ENCODE assay signal across 8 mouse cellular contexts in genomic region chr17:89910349-89910748, GRCm38 (mm10). TPM values are rescaled to one million over a fixed set of nuclear protein-coding genes. Genes with fewer than 3 reads are reported as not detected.
DNase-seq lines count a peak whose midpoint lies in the region; ATAC-seq and TF ChIP-seq lines count a peak whose summit lies in the region.

Gm10184 (minus strand) TSS chr17:89910449.

- no peaks in the 10 kb centered on the region for H3K27me3 ChIP-seq in kidney, adult 2 months (replicated peaks; ENCODE audit: control insufficient read depth, insufficient read depth, low read length)
- no peaks in the 10 kb centered on the region for H3K27me3 ChIP-seq in heart, embryonic 10.5 days (ENCODE audit: insufficient read depth, poor library complexity, severe bottlenecking)
- H3K27me3 ChIP-seq in limb, embryonic 15.5 days: no peaks in the 10 kb centered on the region

- H3K9ac ChIP-seq in limb, embryonic 15.5 days: no peak within 1 kb of the TSS

- H3K4me3 ChIP-seq in kidney, adult 2 months (ENCODE audit: insufficient read depth, low read depth, low read length): no peak within 1 kb of the TSS
- no peak within 1 kb of the TSS for H3K4me3 ChIP-seq in heart, embryonic 10.5 days
- H3K4me3 ChIP-seq in limb, embryonic 15.5 days: no peak within 1 kb of the TSS

- TF ChIP-seq POLR2A in kidney, adult 2 months (IDR thresholded peaks at IDR 0.05; ENCODE audit: low read depth, low read length): no peak

- H3K4me2 ChIP-seq in limb, embryonic 15.5 days: no peak within 1 kb of the TSS

- H3K4me1 ChIP-seq in kidney, adult 2 months (ENCODE audit: control insufficient read depth, insufficient read depth, low read length): no peaks in the 10 kb centered on the region
- no peaks in the 10 kb centered on the region for H3K4me1 ChIP-seq in heart, embryonic 10.5 days
- H3K4me1 ChIP-seq in limb, embryonic 15.5 days: no peaks in the 10 kb centered on the region

- ATAC-seq in activated CD4-positive, CD25-positive, alpha-beta regulatory T cell, adult 4 months: no peak
- ATAC-seq in limb, embryonic 15.5 days (ENCODE audit: insufficient number of reproducible peaks, low FRiP score, low TSS enrichment, low read depth): no peak

- 87% methylated on average over 6 of the region's 6 CpGs for WGBS in kidney, adult 2 months
- WGBS in heart, embryonic 10.5 days: 84% methylated on average over 6 of the region's 6 CpGs
- WGBS in limb, embryonic 15.5 days: 94% methylated on average over 6 of the region's 6 CpGs

- no peak for DNase-seq in kidney, adult 2 months
- DNase-seq in kidney, postnatal 36 days: no peak
- no peak for DNase-seq in heart, embryonic 10.5 days (ENCODE audit: low spot score)
- DNase-seq in cerebellum, postnatal 36 days: no peak
- no peak for DNase-seq in cerebellum, postnatal 10 days
- DNase-seq in layer of hippocampus, adult 18-20 months (ENCODE audit: low spot score in 2 of 2): no peak

- H3K9me3 ChIP-seq in heart, embryonic 10.5 days: no peaks in the 10 kb centered on the region
- no peaks in the 10 kb centered on the region for H3K9me3 ChIP-seq in limb, embryonic 15.5 days

- H3K36me3 ChIP-seq in kidney, adult 2 months (ENCODE audit: control insufficient read depth, insufficient read depth, low read length): no peaks in the 10 kb centered on the region
- no peaks in the 10 kb centered on the region for H3K36me3 ChIP-seq in heart, embryonic 10.5 days
- H3K36me3 ChIP-seq in limb, embryonic 15.5 days: no peaks in the 10 kb centered on the region

- H3K27ac ChIP-seq in kidney, adult 2 months (ENCODE audit: insufficient read depth, low read depth, low read length): no peak within 1 kb of the TSS
- H3K27ac ChIP-seq in heart, embryonic 10.5 days: no peak within 1 kb of the TSS
- no peak within 1 kb of the TSS for H3K27ac ChIP-seq in limb, embryonic 15.5 days

- no peak for TF ChIP-seq CTCF in kidney, adult 2 months (conservative IDR thresholded peaks at IDR 0.05; ENCODE audit: insufficient read depth, insufficient read length, low read depth, low read length)

RNA-seq across cellular contexts. Expression of gene Gm10184, which starts in this region (rescaled TPM):
- polyA plus RNA-seq in kidney, adult 2 months (2012; rRNA removed): 11.0 and 12.0 TPM in 2 replicates
- polyA plus RNA-seq in activated CD4-positive, CD25-positive, alpha-beta regulatory T cell, adult 4 months (2017; shearing (Covaris generic)): 10 to 100 TPM; 24.6 to 26.2 TPM
- 45.9 and 59.2 TPM in 2 replicates for polyA plus RNA-seq in heart, embryonic 10.5 days (2016; fragmentation: Nextera tagmentation; extraction: Ambion mirVana)
- polyA plus RNA-seq in limb, embryonic 15.5 days (2015; fragmentation: Nextera tagmentation; extraction: Ambion mirVana): 33.5 and 36.4 TPM in 2 replicates
- 1 to 10 TPM; 1.7 to 4.2 TPM for total RNA-seq in layer of hippocampus, adult 18-20 months (2021)
